Mouse (Mus musculus) right cerebral cortex, postnatal 25 days (tissue): Measurements from ENCODE around the gene Gm13102.
"Not testable (repeated sequence)": the region's sequence is repeated elsewhere in the genome, so short reads cannot be mapped to it uniquely, and the experiment has no call there.

Experiments used
- DNase-seq: peaks from one replicate; pipeline ENCODE4 v3.0.0; 2022

Gene Gm13102

DNA sequence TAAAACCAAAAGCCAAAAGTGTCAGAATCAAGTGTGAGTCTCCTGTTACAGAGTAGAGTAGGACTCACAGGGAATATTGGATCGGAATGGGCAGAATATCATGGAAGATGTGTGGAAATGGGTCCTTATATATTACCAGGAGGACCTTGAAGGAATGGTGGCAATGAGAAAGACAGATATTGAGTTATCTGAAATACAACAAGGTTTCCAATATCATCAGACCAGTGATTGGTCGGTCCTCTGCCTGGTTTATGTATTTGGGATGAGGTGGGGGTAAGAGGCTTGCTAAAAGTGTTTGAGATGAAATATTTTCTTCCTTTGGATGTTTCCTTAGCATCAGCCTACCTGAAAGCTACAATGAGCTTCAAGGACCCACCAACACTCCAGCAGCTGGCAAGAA lies at the start of gene Gm13102:
Gm13102 (plus strand) TSS at position 301 of the 400 bp plus-strand sequence.
- not testable (repeated sequence) for DNase-seq

GRCm38 (mm10) chr4:144058826-144059225 lies 47.4 kb upstream of the Gm13102 start, which contains the start of gene Pramel4:
Gene Pramel4, plus strand, starts transcription at chr4:144059126.
- not testable (repeated sequence) for DNase-seq
